Mouse (Mus musculus): ENCODE data around the gene Cnfn.
"Not testable (repeated sequence)": the region's sequence is repeated elsewhere in the genome, so short reads cannot be mapped to it uniquely, and the experiment has no call there.

Cnfn gene

GRCm38 (mm10) chr7:25369058-25369749, at the start of gene Cnfn:
Gene Cnfn (minus strand): TSS chr7:25369724.
- DNase-seq (ENCODE audit: low spot score) = no peak

GRCm38 (mm10) chr7:25417597-25417996, 48.1 kb upstream of the Cnfn start:
- no peak for DNase-seq (ENCODE audit: low spot score)

GRCm38 (mm10) chr7:25412833-25413441, 43.4 kb upstream of the Cnfn start, which contains the start of gene Cxcl17:
Gene Cxcl17 (minus strand): TSS chr7:25412886.
- no peak for DNase-seq (ENCODE audit: low spot score)

- DNase-seq (ENCODE audit: low spot score) = no peak
These were observed 42.3 kb upstream of the Cnfn start for GRCm38 (mm10) chr7:25411861-25412260.

- DNase-seq (ENCODE audit: low spot score) = no peak
These were observed 41.6 kb upstream of the Cnfn start for GRCm38 (mm10) chr7:25410969-25411615.

- peak; percentile 40 for DNase-seq (ENCODE audit: low spot score)
These were observed 39.7 kb upstream of the Cnfn start for GRCm38 (mm10) chr7:25409114-25409760.

- DNase-seq (ENCODE audit: low spot score) = no peak
These were observed 36.9 kb upstream of the Cnfn start for GRCm38 (mm10) chr7:25406468-25406867.

GRCm38 (mm10) chr7:25402671-25403101, 33.2 kb upstream of the Cnfn start:
- peak; percentile 15 for DNase-seq (ENCODE audit: low spot score)

- no peak for DNase-seq (ENCODE audit: low spot score)
These were observed 32.5 kb upstream of the Cnfn start for GRCm38 (mm10) chr7:25401986-25402385.

GRCm38 (mm10) chr7:25401551-25401950, 32.0 kb upstream of the Cnfn start:
- no peak for DNase-seq (ENCODE audit: low spot score)

- DNase-seq (ENCODE audit: low spot score) = not testable (repeated sequence)
These were observed 29.5 kb upstream of the Cnfn start for GRCm38 (mm10) chr7:25399028-25399427.

- no peak for DNase-seq (ENCODE audit: low spot score)
These were observed 29.1 kb upstream of the Cnfn start, which contains the start of gene Lipe for GRCm38 (mm10) chr7:25398610-25399009. Gene Lipe (minus strand): TSS chr7:25398710.

GRCm38 (mm10) chr7:25396621-25397020, 27.1 kb upstream of the Cnfn start:
- DNase-seq (ENCODE audit: low spot score) = no peak

- DNase-seq (ENCODE audit: low spot score) = peak; percentile 91
These were observed 26.3 kb upstream of the Cnfn start for GRCm38 (mm10) chr7:25395558-25396521.

- DNase-seq (ENCODE audit: low spot score) = no peak
These were observed 25.6 kb upstream of the Cnfn start for GRCm38 (mm10) chr7:25395186-25395557.

GRCm38 (mm10) chr7:25394754-25395153, 25.2 kb upstream of the Cnfn start:
- DNase-seq (ENCODE audit: low spot score) = no peak

GRCm38 (mm10) chr7:25393451-25394210, 24.1 kb upstream of the Cnfn start:
- DNase-seq (ENCODE audit: low spot score) = no peak

- DNase-seq (ENCODE audit: low spot score) = no peak
These were observed 23.3 kb upstream of the Cnfn start for GRCm38 (mm10) chr7:25392851-25393250.

- DNase-seq (ENCODE audit: low spot score) = no peak
These were observed 22.4 kb upstream of the Cnfn start for GRCm38 (mm10) chr7:25391856-25392453.

- DNase-seq (ENCODE audit: low spot score) = no peak
These were observed 21.5 kb upstream of the Cnfn start for GRCm38 (mm10) chr7:25390986-25391385.

Measured in T-cell, adult 2 months (primary cell).